Mouse (Mus musculus): ENCODE results near the gene Dennd4a. TPM values are rescaled to one million over a fixed set of nuclear protein-coding genes. Genes with fewer than 3 reads are reported as not detected.

Gene Dennd4a
- total and polyA plus RNA-seq, 3 experiments = 17.6 to 417 (median 81.3) TPM

- H3K4me1 ChIP-seq (ENCODE audit: insufficient read depth, low read depth, low read length) = peaks cover 73% of the 10 kb centered on the region
- TF ChIP-seq TAL1 (conservative IDR thresholded peaks at IDR 0.05; ENCODE audit: low read depth, low read length) (peak; percentile 86), GATA2 (IDR thresholded peaks at IDR 0.05; ENCODE audit: borderline replicate concordance, low read depth, low read length) (no peak)
- no peak overlapping the region for H3K4me3 ChIP-seq (ENCODE audit: low read depth, low read length)
- peak; percentile 42 for DNase-seq (ENCODE audit: low spot score)
- H3K9me3 ChIP-seq (replicated peaks) = no peaks in the 10 kb centered on the region
- H3K27me3 ChIP-seq (ENCODE audit: insufficient read depth, low read length) = no peaks in the 10 kb centered on the region
- peak; percentile 72 for ATAC-seq (ENCODE audit: extremely low read depth, insufficient number of reproducible peaks, low FRiP score, poor library complexity, severe bottlenecking)
- no peaks in the 10 kb centered on the region for H3K36me3 ChIP-seq (replicated peaks)
Observed at GRCm38 (mm10) chr9:64792379-64793274, 18.5 kb upstream of the Dennd4a start.

- no peak for DNase-seq (ENCODE audit: low spot score)
- H3K36me3 ChIP-seq (replicated peaks) = no peaks in the 10 kb centered on the region
- TF ChIP-seq POLR2AphosphoS5 (IDR thresholded peaks at IDR 0.05; ENCODE audit: insufficient replicate concordance, low read depth, low read length) = no peak
- TF ChIP-seq GATA2 (IDR thresholded peaks at IDR 0.05; ENCODE audit: borderline replicate concordance, low read depth, low read length) = no peak
- no peak for TF ChIP-seq CTCF (IDR thresholded peaks at IDR 0.05; ENCODE audit: low read depth, low read length)
- TF ChIP-seq TAL1 (conservative IDR thresholded peaks at IDR 0.05; ENCODE audit: low read depth, low read length) = no peak; the same call in 1 of the 2 replicates
- TF ChIP-seq GATA1 (IDR thresholded peaks at IDR 0.05; ENCODE audit: borderline replicate concordance, low read length) = no peak
- ATAC-seq (ENCODE audit: extremely low read depth, insufficient number of reproducible peaks, low FRiP score, poor library complexity, severe bottlenecking) = no peak
- H3K27me3 ChIP-seq (ENCODE audit: insufficient read depth, low read length) = no peaks in the 10 kb centered on the region
- no peak overlapping the region for H3K4me3 ChIP-seq (ENCODE audit: low read depth, low read length)
- H3K9me3 ChIP-seq (replicated peaks) = no peaks in the 10 kb centered on the region
- peaks cover 70% of the 10 kb centered on the region for H3K4me1 ChIP-seq (ENCODE audit: insufficient read depth, low read depth, low read length)
Observed at GRCm38 (mm10) chr9:64793275-64793590, 17.9 kb upstream of the Dennd4a start.

- Histone ChIP-seq H3K4me1 (ENCODE audit: insufficient read depth, low read depth, low read length) (peaks cover 67% of the 10 kb centered on the region), H3K9me3 (replicated peaks) (no peaks in the 10 kb centered on the region), H3K36me3 (replicated peaks) (no peaks in the 10 kb centered on the region), H3K27me3 (ENCODE audit: insufficient read depth, low read length) (no peaks in the 10 kb centered on the region), H3K4me3 (ENCODE audit: low read depth, low read length) (no peak overlapping the region)
- ATAC-seq (ENCODE audit: extremely low read depth, insufficient number of reproducible peaks, low FRiP score, poor library complexity, severe bottlenecking) = no peak
- no peak for DNase-seq (ENCODE audit: low spot score)
- TF ChIP-seq TAL1 (conservative IDR thresholded peaks at IDR 0.05; ENCODE audit: low read depth, low read length) = no peak
- TF ChIP-seq GATA2 (IDR thresholded peaks at IDR 0.05; ENCODE audit: borderline replicate concordance, low read depth, low read length) = no peak
- no peak for TF ChIP-seq GATA1 (IDR thresholded peaks at IDR 0.05; ENCODE audit: borderline replicate concordance, low read length)
- no peak for TF ChIP-seq CTCF (IDR thresholded peaks at IDR 0.05; ENCODE audit: low read depth, low read length)
- TF ChIP-seq POLR2AphosphoS5 (IDR thresholded peaks at IDR 0.05; ENCODE audit: insufficient replicate concordance, low read depth, low read length) = no peak
Observed at GRCm38 (mm10) chr9:64793794-64794193, 17.3 kb upstream of the Dennd4a start.

- DNase-seq (ENCODE audit: low spot score) = no peak
- Histone ChIP-seq H3K4me1 (ENCODE audit: insufficient read depth, low read depth, low read length) (peaks cover 61% of the 10 kb centered on the region), H3K27me3 (ENCODE audit: insufficient read depth, low read length) (no peaks in the 10 kb centered on the region), H3K4me3 (ENCODE audit: low read depth, low read length) (no peak overlapping the region), H3K9me3 (replicated peaks) (no peaks in the 10 kb centered on the region), H3K36me3 (replicated peaks) (no peaks in the 10 kb centered on the region)
- no peak for ATAC-seq (ENCODE audit: extremely low read depth, insufficient number of reproducible peaks, low FRiP score, poor library complexity, severe bottlenecking)
- no peak for TF ChIP-seq CTCF (IDR thresholded peaks at IDR 0.05; ENCODE audit: low read depth, low read length)
- no peak for TF ChIP-seq POLR2AphosphoS5 (IDR thresholded peaks at IDR 0.05; ENCODE audit: insufficient replicate concordance, low read depth, low read length)
- TF ChIP-seq GATA1 (IDR thresholded peaks at IDR 0.05; ENCODE audit: borderline replicate concordance, low read length) = no peak
- TF ChIP-seq TAL1 (conservative IDR thresholded peaks at IDR 0.05; ENCODE audit: low read depth, low read length) = no peak
Observed at GRCm38 (mm10) chr9:64794448-64795420, 16.4 kb upstream of the Dennd4a start.

GRCm38 (mm10) chr9:64795846-64796615 is 15.1 kb upstream of the Dennd4a start:
- ATAC-seq (ENCODE audit: extremely low read depth, insufficient number of reproducible peaks, low FRiP score, poor library complexity, severe bottlenecking) = no peak
- Histone ChIP-seq H3K27me3 (ENCODE audit: insufficient read depth, low read length) (no peaks in the 10 kb centered on the region), H3K9me3 (replicated peaks) (peaks cover 6% of the 10 kb centered on the region), H3K36me3 (replicated peaks) (no peaks in the 10 kb centered on the region), H3K4me3 (ENCODE audit: low read depth, low read length) (no peak overlapping the region), H3K4me1 (ENCODE audit: insufficient read depth, low read depth, low read length) (peaks cover 53% of the 10 kb centered on the region)
- TF ChIP-seq GATA1 (IDR thresholded peaks at IDR 0.05; ENCODE audit: borderline replicate concordance, low read length) (no peak), GATA2 (IDR thresholded peaks at IDR 0.05; ENCODE audit: borderline replicate concordance, low read depth, low read length) (no peak), TAL1 (conservative IDR thresholded peaks at IDR 0.05; ENCODE audit: low read depth, low read length) (no peak), POLR2AphosphoS5 (IDR thresholded peaks at IDR 0.05; ENCODE audit: insufficient replicate concordance, low read depth, low read length) (no peak)
- no peak for DNase-seq (ENCODE audit: low spot score)
